Mouse (Mus musculus) testis, adult 2 months (tissue): Measurements from ENCODE around the gene Clec3b.

Experiments used
- CTCF ChIP-seq: fragments of 200-500 bp; IDR thresholded peaks from 2 replicates; pipeline ENCODE4 v1.5.1; 2012; ENCODE audit warnings: low read depth, mild to moderate bottlenecking, inconsistent platforms, low read length, moderate library complexity; ENCODE audit not compliant: control insufficient read depth, insufficient read depth, insufficient replicate concordance
- POLR2A ChIP-seq: fragments of 200-500 bp; IDR thresholded peaks from 2 replicates; pipeline ENCODE4 v1.6.1; 2012; ENCODE audit warnings: low read depth, mild to moderate bottlenecking, inconsistent platforms, low read length, moderate library complexity; ENCODE audit not compliant: control insufficient read depth

- TF ChIP-seq POLR2A (no peak), CTCF (no peak)
These were observed 26.2 kb upstream of the Clec3b start for GRCm38 (mm10) chr9:123124413-123124981.
